Mouse (Mus musculus) bone marrow, adult 2 months (tissue): ENCODE measurements around the gene Clec2d.

Source experiments
- CTCF ChIP-seq: fragments of 200-500 bp; IDR thresholded peaks from 2 replicates; pipeline ENCODE4 v1.5.1; 2011; ENCODE audit warnings: low read length, control low read depth; ENCODE audit not compliant: control insufficient read depth, insufficient read depth
- POLR2A ChIP-seq: fragments of 200-500 bp; IDR thresholded peaks from 2 replicates; pipeline ENCODE4 v1.6.1; 2011; ENCODE audit warnings: low read depth, mild to moderate bottlenecking, control low read depth, low read length, borderline replicate concordance; ENCODE audit not compliant: control insufficient read depth

- TF ChIP-seq CTCF (no peak), POLR2A (no peak)
Observed at GRCm38 (mm10) chr6:129232005-129232841, 51.8 kb downstream of the Clec2d start.
